Mouse (Mus musculus) gastrocnemius, adult 2 months (tissue): Measurements from ENCODE around the gene Cetn4. TPM values are rescaled to one million over a fixed set of nuclear protein-coding genes. Genes with fewer than 3 reads are reported as not detected.

Source experiments
- DNase-seq: peaks from one replicate; pipeline ENCODE4 v3.0.0; 2022
- H3K27ac ChIP-seq: fragments of 200-600 bp; 2 replicates; pipeline ENCODE4 v1.8.1; 2022; ENCODE audit warnings: mild to moderate bottlenecking
- H3K4me3 ChIP-seq: fragments of 200-600 bp; 2 replicates; pipeline ENCODE4 v1.8.1; 2022; ENCODE audit warnings: mild to moderate bottlenecking, moderate library complexity
- CTCF ChIP-seq: fragments of 200-600 bp; IDR thresholded peaks from 2 replicates; pipeline ENCODE4 v1.8.1; 2022; ENCODE audit warnings: antibody characterized with exemption, mild to moderate bottlenecking, moderate library complexity
- intact Hi-C: fragments of 180-260 bp; cut with DNase I; formaldehyde crosslinking; loops from one replicate; pipeline ENCODE4 v1.15.1; 2025
- total RNA-seq, 2 experiments: library from RNA; stranded (reverse); gene quantifications; 2 replicates each; pipeline ENCODE4 v1.2.3; 2021

Gene Cetn4
- total RNA-seq, 2 experiments from 2014 or later: 0.36 TPM; not detected in 1

- no peak for DNase-seq
- Histone ChIP-seq H3K27ac (no peak overlapping the region), H3K4me3 (no peak overlapping the region)
- intact Hi-C loops: no loop called here
- no peak for TF ChIP-seq CTCF
These were observed 21.5 kb downstream of the Cetn4 start for GRCm38 (mm10) chr3:37290881-37291541.

GRCm38 (mm10) chr3:37289237-37289636, 23.3 kb downstream of the Cetn4 start:
- DNase-seq: no peak
- intact Hi-C loops: no loop called here
- Histone ChIP-seq H3K4me3 (no peak overlapping the region), H3K27ac (no peak overlapping the region)
- TF ChIP-seq CTCF: no peak

GRCm38 (mm10) chr3:37283234-37283633, 29.3 kb downstream of the Cetn4 start:
- no peak for DNase-seq
- no peak overlapping the region for H3K4me3 ChIP-seq
- TF ChIP-seq CTCF: no peak
- no peak overlapping the region for H3K27ac ChIP-seq
- intact Hi-C loops: no loop called here

GRCm38 (mm10) chr3:37282299-37282922, 30.1 kb downstream of the Cetn4 start:
- Histone ChIP-seq H3K27ac (no peak overlapping the region), H3K4me3 (no peak overlapping the region)
- DNase-seq: no peak
- TF ChIP-seq CTCF: no peak
- intact Hi-C loops: no loop called here

- no peak for TF ChIP-seq CTCF
- intact Hi-C loops: no loop called here
- no peak for DNase-seq
- H3K4me3 ChIP-seq: no peak overlapping the region
- H3K27ac ChIP-seq: no peak overlapping the region
These were observed 31.6 kb downstream of the Cetn4 start for GRCm38 (mm10) chr3:37280871-37281270.

GRCm38 (mm10) chr3:37280221-37280620, 32.3 kb downstream of the Cetn4 start:
- no peak overlapping the region for H3K4me3 ChIP-seq
- H3K27ac ChIP-seq: no peak overlapping the region
- no peak for DNase-seq
- no peak for TF ChIP-seq CTCF
- intact Hi-C loops: no loop called here

GRCm38 (mm10) chr3:37274661-37275060, 37.8 kb downstream of the Cetn4 start:
- no peak for TF ChIP-seq CTCF
- DNase-seq: no peak
- no peak overlapping the region for H3K4me3 ChIP-seq
- no peak overlapping the region for H3K27ac ChIP-seq
- intact Hi-C loops: no loop called here

DNA sequence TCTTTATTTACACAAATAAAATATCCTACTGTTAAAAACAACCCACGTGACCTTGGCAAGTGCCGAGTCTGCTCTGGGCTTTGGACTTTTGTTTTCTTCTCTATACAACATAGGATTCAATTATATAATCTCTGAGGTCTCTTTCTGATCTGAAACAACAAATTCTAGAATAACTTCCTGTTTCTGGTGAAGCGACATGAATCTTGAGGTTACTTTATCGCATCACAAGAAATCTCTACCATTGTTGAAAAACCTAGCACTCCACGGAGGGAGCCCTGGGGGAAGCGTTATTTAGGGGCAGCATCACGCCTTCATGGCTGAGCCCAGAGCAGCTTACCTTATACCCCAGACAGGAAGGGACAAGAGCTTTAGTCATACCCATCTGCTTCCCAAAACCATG, 39.4 kb downstream of the Cetn4 start:
- no peak for DNase-seq
- TF ChIP-seq CTCF: no peak
- no peak overlapping the region for H3K4me3 ChIP-seq
- H3K27ac ChIP-seq: no peak overlapping the region
- intact Hi-C loops: no loop called here

GRCm38 (mm10) chr3:37271209-37271608, 41.3 kb downstream of the Cetn4 start:
- DNase-seq: peak; percentile 50
- intact Hi-C loops: no loop called here
- Histone ChIP-seq H3K4me3 (no peak overlapping the region), H3K27ac (no peak overlapping the region)
- TF ChIP-seq CTCF: peak; percentile 85

DNA sequence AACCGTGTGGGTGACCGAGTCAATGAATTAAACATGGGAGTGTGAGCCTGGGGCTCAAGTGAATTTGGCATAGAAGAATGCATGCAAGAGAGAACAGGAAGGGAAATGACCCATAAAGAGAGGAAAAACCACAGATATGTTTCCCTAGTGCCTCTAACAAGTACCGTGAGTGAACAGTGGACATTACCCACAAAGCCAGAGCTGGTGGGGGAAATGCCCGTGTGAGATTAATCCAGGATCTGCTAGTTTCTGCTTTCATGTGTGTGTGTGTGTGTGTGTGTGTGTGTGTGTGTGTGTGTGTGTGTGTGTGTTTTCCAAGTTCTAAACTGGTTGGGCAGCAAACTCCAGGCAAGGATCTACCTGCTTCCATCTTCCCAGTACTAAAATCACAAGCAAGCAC, 42.6 kb downstream of the Cetn4 start:
- H3K4me3 ChIP-seq: no peak overlapping the region
- intact Hi-C loops: no loop called here
- no peak for DNase-seq
- no peak overlapping the region for H3K27ac ChIP-seq
- no peak for TF ChIP-seq CTCF

DNA sequence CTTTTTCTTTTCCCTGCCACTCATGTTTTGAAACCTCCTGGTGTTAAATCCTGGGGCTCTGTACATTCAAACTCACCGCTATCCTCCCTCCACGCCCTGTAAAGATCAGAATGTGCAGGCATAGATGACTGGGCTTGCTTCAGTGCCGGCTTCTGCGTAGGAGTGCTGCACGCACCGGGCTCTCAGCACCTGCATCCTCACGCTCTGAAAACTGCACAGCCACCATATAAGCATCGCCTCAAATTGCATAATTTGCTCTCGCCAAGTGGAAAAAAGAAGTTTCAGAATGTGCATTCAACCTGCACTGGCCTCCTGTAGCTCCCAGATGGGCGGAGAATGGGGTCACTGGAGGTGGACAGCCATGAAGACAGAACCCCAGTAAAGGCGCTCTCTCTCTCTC, 44.2 kb downstream of the Cetn4 start:
- H3K4me3 ChIP-seq: no peak overlapping the region
- no peak overlapping the region for H3K27ac ChIP-seq
- TF ChIP-seq CTCF: no peak
- intact Hi-C loops: no loop called here
- no peak for DNase-seq

GRCm38 (mm10) chr3:37259331-37259999, 53.0 kb downstream of the Cetn4 start:
- Histone ChIP-seq H3K4me3 (no peak overlapping the region), H3K27ac (no peak overlapping the region)
- intact Hi-C loops: no loop called here
- no peak for DNase-seq
- TF ChIP-seq CTCF: no peak

DNA sequence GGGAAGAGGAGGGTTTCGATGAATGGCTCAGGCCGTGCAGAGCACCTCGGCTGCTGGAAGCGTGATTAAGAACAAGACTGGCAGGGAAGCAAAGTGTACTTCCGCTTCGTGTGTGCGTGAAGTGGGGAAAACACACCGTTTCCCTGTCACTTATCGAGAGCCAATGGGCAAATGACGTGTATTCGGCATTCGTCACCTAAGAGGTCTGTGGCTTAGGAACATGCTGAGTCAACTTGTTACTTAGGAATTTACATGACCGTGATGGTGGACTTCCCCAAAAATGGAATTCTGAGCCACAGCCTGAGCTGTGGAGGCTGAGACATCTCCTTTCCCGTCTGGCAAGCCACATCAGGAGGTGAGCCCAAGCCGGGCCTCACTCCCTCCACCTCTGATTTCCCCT, 54.7 kb downstream of the Cetn4 start:
- TF ChIP-seq CTCF: no peak
- intact Hi-C loops: no loop called here
- no peak for DNase-seq
- Histone ChIP-seq H3K27ac (no peak overlapping the region), H3K4me3 (no peak overlapping the region)

Other genes starting within 250 kb of the Cetn4 start
- gene Adad1, start 249.2 kb downstream of the Cetn4 start, total RNA-seq: not detected
- gene Il2, start 186.7 kb downstream of the Cetn4 start, total RNA-seq: not detected
- gene Il21, start 80.1 kb downstream of the Cetn4 start, total RNA-seq: not detected
- under 1 TPM; 0.18 to 0.47 TPM for gene Bbs12, start 154 bp downstream of the Cetn4 start, total RNA-seq
- gene Fgf2, start 35.6 kb upstream of the Cetn4 start, total RNA-seq: 10 to 100 TPM in 1 of 2 experiments, 1 to 10 TPM in 1; 5.4 to 12.1 TPM
- gene Spata5, start 107.2 kb upstream of the Cetn4 start, total RNA-seq: 10 to 100 TPM; 10.3 to 10.8 TPM
- gene Nudt6, start 107.5 kb upstream of the Cetn4 start, total RNA-seq: 10 to 100 TPM; 28.1 to 28.2 TPM